Mouse (Mus musculus): ENCODE results near the gene Kat2b. TPM values are rescaled to one million over a fixed set of nuclear protein-coding genes. Genes with fewer than 3 reads are reported as not detected.

Kat2b gene
- polyA plus RNA-seq, 1 experiment from 2014 or later, result 11.2 TPM

- Histone ChIP-seq H3K36me3 (ENCODE audit: control insufficient read depth, insufficient read depth, low read length) (no peaks in the 10 kb centered on the region), H3K9me3 (ENCODE audit: control insufficient read depth, low read length) (no peaks in the 10 kb centered on the region), H3K4me3 (ENCODE audit: low read depth, low read length) (no peak overlapping the region), H3K4me2 (ENCODE audit: low read depth, low read length) (no peak overlapping the region), H3K9ac (replicated peaks; ENCODE audit: low read depth, low read length) (no peak overlapping the region), H3K27ac (ENCODE audit: low read depth, low read length) (no peak overlapping the region), H3K4me1 (ENCODE audit: control insufficient read depth, insufficient read depth, low read length) (no peaks in the 10 kb centered on the region), H3K27me3 (ENCODE audit: control insufficient read depth, insufficient read depth, low read length) (no peaks in the 10 kb centered on the region)
- WGBS, result 77% methylated on average over 6 of the region's 6 CpGs
- no peak for ATAC-seq (ENCODE audit: low read depth)
Observed at GRCm38 (mm10) chr17:53578249-53578648, 11.6 kb downstream of the Kat2b start.

GRCm38 (mm10) chr17:53578776-53579175, 12.1 kb downstream of the Kat2b start:
- no peak overlapping the region for H3K4me2 ChIP-seq (ENCODE audit: low read depth, low read length)
- H3K9ac ChIP-seq (replicated peaks; ENCODE audit: low read depth, low read length), result no peak overlapping the region
- peak; percentile 62; the same call in 1 of the 2 replicates for ATAC-seq (ENCODE audit: low read depth)
- WGBS, result 69% methylated on average over 9 of the region's 9 CpGs
- H3K27ac ChIP-seq (ENCODE audit: low read depth, low read length), result no peak overlapping the region
- no peaks in the 10 kb centered on the region for H3K27me3 ChIP-seq (ENCODE audit: control insufficient read depth, insufficient read depth, low read length)
- no peaks in the 10 kb centered on the region for H3K36me3 ChIP-seq (ENCODE audit: control insufficient read depth, insufficient read depth, low read length)
- H3K9me3 ChIP-seq (ENCODE audit: control insufficient read depth, low read length), result no peaks in the 10 kb centered on the region
- H3K4me3 ChIP-seq (ENCODE audit: low read depth, low read length), result no peak overlapping the region
- no peaks in the 10 kb centered on the region for H3K4me1 ChIP-seq (ENCODE audit: control insufficient read depth, insufficient read depth, low read length)

GRCm38 (mm10) chr17:53579612-53580011, 13.0 kb downstream of the Kat2b start:
- ATAC-seq (ENCODE audit: low read depth), result no peak
- Histone ChIP-seq H3K27ac (ENCODE audit: low read depth, low read length) (no peak overlapping the region), H3K4me1 (ENCODE audit: control insufficient read depth, insufficient read depth, low read length) (no peaks in the 10 kb centered on the region), H3K4me3 (ENCODE audit: low read depth, low read length) (no peak overlapping the region), H3K36me3 (ENCODE audit: control insufficient read depth, insufficient read depth, low read length) (no peaks in the 10 kb centered on the region), H3K9me3 (ENCODE audit: control insufficient read depth, low read length) (no peaks in the 10 kb centered on the region), H3K9ac (replicated peaks; ENCODE audit: low read depth, low read length) (no peak overlapping the region), H3K4me2 (ENCODE audit: low read depth, low read length) (no peak overlapping the region), H3K27me3 (ENCODE audit: control insufficient read depth, insufficient read depth, low read length) (no peaks in the 10 kb centered on the region)
- 74% methylated on average over 4 of the region's 4 CpGs for WGBS

DNA sequence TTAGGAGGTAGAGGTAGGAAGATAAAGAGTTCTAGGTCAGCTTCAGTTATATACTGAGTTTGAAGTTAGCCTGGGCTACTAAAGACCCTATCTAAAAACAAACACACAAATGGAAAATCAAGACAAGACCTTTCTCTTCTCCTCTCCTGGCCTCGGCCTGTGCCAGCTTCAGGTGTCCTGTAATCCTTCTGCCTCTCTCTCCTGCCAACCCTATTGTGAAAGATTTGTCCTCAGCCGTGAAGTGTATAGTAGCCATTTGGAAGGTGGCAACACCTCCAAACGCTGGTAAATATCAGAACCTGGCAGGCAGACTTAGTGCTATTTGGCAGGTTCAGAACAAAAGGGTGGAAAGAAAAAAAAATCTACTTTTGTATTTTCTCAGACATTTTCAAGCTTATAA, 13.6 kb downstream of the Kat2b start:
- H3K9me3 ChIP-seq (ENCODE audit: control insufficient read depth, low read length), result no peaks in the 10 kb centered on the region
- no peak overlapping the region for H3K9ac ChIP-seq (replicated peaks; ENCODE audit: low read depth, low read length)
- no peak for ATAC-seq (ENCODE audit: low read depth)
- H3K4me1 ChIP-seq (ENCODE audit: control insufficient read depth, insufficient read depth, low read length), result no peaks in the 10 kb centered on the region
- no peak overlapping the region for H3K4me3 ChIP-seq (ENCODE audit: low read depth, low read length)
- H3K27ac ChIP-seq (ENCODE audit: low read depth, low read length), result no peak overlapping the region
- no peak overlapping the region for H3K4me2 ChIP-seq (ENCODE audit: low read depth, low read length)
- no peaks in the 10 kb centered on the region for H3K36me3 ChIP-seq (ENCODE audit: control insufficient read depth, insufficient read depth, low read length)
- WGBS, result 85% methylated on average over 3 of the region's 3 CpGs
- H3K27me3 ChIP-seq (ENCODE audit: control insufficient read depth, insufficient read depth, low read length), result no peaks in the 10 kb centered on the region

- ATAC-seq (ENCODE audit: low read depth), result no peak
- H3K27me3 ChIP-seq (ENCODE audit: control insufficient read depth, insufficient read depth, low read length), result no peaks in the 10 kb centered on the region
- no peak overlapping the region for H3K27ac ChIP-seq (ENCODE audit: low read depth, low read length)
- H3K4me2 ChIP-seq (ENCODE audit: low read depth, low read length), result no peak overlapping the region
- H3K9me3 ChIP-seq (ENCODE audit: control insufficient read depth, low read length), result no peaks in the 10 kb centered on the region
- no peaks in the 10 kb centered on the region for H3K36me3 ChIP-seq (ENCODE audit: control insufficient read depth, insufficient read depth, low read length)
- 76% methylated on average over 4 of the region's 4 CpGs for WGBS
- H3K4me3 ChIP-seq (ENCODE audit: low read depth, low read length), result no peak overlapping the region
- H3K9ac ChIP-seq (replicated peaks; ENCODE audit: low read depth, low read length), result no peak overlapping the region
- peaks cover 5% of the 10 kb centered on the region; the same call in 1 of the 2 replicates for H3K4me1 ChIP-seq (ENCODE audit: control insufficient read depth, insufficient read depth, low read length)
Observed at GRCm38 (mm10) chr17:53582026-53582585, 15.4 kb downstream of the Kat2b start.

GRCm38 (mm10) chr17:53582805-53583204, 16.1 kb downstream of the Kat2b start:
- ATAC-seq (ENCODE audit: low read depth), result no peak
- peaks cover 5% of the 10 kb centered on the region; the same call in 1 of the 2 replicates for H3K4me1 ChIP-seq (ENCODE audit: control insufficient read depth, insufficient read depth, low read length)
- no peaks in the 10 kb centered on the region for H3K36me3 ChIP-seq (ENCODE audit: control insufficient read depth, insufficient read depth, low read length)
- no peak overlapping the region for H3K4me3 ChIP-seq (ENCODE audit: low read depth, low read length)
- no peak overlapping the region for H3K9ac ChIP-seq (replicated peaks; ENCODE audit: low read depth, low read length)
- no peaks in the 10 kb centered on the region for H3K27me3 ChIP-seq (ENCODE audit: control insufficient read depth, insufficient read depth, low read length)
- H3K4me2 ChIP-seq (ENCODE audit: low read depth, low read length), result no peak overlapping the region
- H3K9me3 ChIP-seq (ENCODE audit: control insufficient read depth, low read length), result no peaks in the 10 kb centered on the region
- 90% methylated on average over 7 of the region's 7 CpGs for WGBS
- no peak overlapping the region for H3K27ac ChIP-seq (ENCODE audit: low read depth, low read length)

GRCm38 (mm10) chr17:53583846-53584579, 17.4 kb downstream of the Kat2b start:
- H3K4me1 ChIP-seq (ENCODE audit: control insufficient read depth, insufficient read depth, low read length), result peaks cover 5% of the 10 kb centered on the region; the same call in 1 of the 2 replicates
- H3K4me2 ChIP-seq (ENCODE audit: low read depth, low read length), result no peak overlapping the region
- no peak overlapping the region for H3K4me3 ChIP-seq (ENCODE audit: low read depth, low read length)
- no peak for ATAC-seq (ENCODE audit: low read depth)
- H3K27me3 ChIP-seq (ENCODE audit: control insufficient read depth, insufficient read depth, low read length), result no peaks in the 10 kb centered on the region
- no peak overlapping the region for H3K27ac ChIP-seq (ENCODE audit: low read depth, low read length)
- H3K36me3 ChIP-seq (ENCODE audit: control insufficient read depth, insufficient read depth, low read length), result no peaks in the 10 kb centered on the region
- no peaks in the 10 kb centered on the region for H3K9me3 ChIP-seq (ENCODE audit: control insufficient read depth, low read length)
- 90% methylated on average over 11 of the region's 11 CpGs for WGBS
- H3K9ac ChIP-seq (replicated peaks; ENCODE audit: low read depth, low read length), result no peak overlapping the region

DNA sequence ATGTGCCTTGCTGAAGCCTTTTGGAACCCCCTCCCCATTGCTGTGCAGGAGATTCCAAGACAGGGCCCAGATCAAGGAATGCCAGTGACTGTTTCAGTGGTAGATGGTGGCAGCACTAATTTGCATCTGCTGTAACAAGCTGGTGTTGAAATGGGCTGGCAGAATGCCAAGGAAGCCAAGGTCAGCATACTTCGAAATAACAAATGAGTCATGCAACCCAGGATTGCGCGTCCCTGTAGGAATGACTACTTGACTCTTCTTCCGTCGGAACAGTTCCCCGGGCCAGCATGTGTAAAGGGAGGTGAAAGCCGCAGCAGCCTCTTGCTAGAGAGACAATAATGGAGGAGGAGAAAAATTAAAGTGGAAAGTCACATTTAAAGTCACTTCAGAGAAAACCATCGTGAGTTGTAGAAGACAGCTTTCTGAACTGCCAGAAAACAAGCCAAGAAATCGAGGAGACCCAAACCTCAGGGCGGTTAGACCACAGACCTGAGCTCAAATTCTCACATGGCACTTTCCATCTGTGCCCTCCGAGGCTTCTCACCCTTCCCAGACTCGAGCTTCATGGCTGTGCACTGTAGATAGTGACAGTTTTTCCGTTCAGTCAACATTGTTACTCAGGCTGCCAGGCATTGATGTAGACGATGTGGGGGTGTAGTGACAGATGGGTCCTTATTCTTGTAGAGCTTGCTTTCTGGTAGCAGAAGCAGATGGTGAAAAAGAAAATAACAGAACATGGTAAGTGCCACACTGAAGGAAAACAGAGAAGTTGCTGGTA, 20.6 kb downstream of the Kat2b start:
- Histone ChIP-seq H3K4me3 (ENCODE audit: low read depth, low read length) (no peak overlapping the region), H3K27ac (ENCODE audit: low read depth, low read length) (no peak overlapping the region), H3K27me3 (ENCODE audit: control insufficient read depth, insufficient read depth, low read length) (no peaks in the 10 kb centered on the region), H3K36me3 (ENCODE audit: control insufficient read depth, insufficient read depth, low read length) (no peaks in the 10 kb centered on the region), H3K4me1 (ENCODE audit: control insufficient read depth, insufficient read depth, low read length) (peaks cover 5% of the 10 kb centered on the region; the same call in 1 of the 2 replicates), H3K4me2 (ENCODE audit: low read depth, low read length) (no peak overlapping the region), H3K9ac (replicated peaks; ENCODE audit: low read depth, low read length) (no peak overlapping the region), H3K9me3 (ENCODE audit: control insufficient read depth, low read length) (no peaks in the 10 kb centered on the region)
- ATAC-seq (ENCODE audit: low read depth), result peak; percentile 70
- WGBS, result 40% methylated on average over 14 of the region's 14 CpGs
